Mouse (Mus musculus): ENCODE results near the gene Rreb1. TPM values are rescaled to one million over a fixed set of nuclear protein-coding genes. Genes with fewer than 3 reads are reported as not detected.

Gene Rreb1
- total and polyA plus RNA-seq, 2 experiments = 9.0 to 12.4 TPM

DNA sequence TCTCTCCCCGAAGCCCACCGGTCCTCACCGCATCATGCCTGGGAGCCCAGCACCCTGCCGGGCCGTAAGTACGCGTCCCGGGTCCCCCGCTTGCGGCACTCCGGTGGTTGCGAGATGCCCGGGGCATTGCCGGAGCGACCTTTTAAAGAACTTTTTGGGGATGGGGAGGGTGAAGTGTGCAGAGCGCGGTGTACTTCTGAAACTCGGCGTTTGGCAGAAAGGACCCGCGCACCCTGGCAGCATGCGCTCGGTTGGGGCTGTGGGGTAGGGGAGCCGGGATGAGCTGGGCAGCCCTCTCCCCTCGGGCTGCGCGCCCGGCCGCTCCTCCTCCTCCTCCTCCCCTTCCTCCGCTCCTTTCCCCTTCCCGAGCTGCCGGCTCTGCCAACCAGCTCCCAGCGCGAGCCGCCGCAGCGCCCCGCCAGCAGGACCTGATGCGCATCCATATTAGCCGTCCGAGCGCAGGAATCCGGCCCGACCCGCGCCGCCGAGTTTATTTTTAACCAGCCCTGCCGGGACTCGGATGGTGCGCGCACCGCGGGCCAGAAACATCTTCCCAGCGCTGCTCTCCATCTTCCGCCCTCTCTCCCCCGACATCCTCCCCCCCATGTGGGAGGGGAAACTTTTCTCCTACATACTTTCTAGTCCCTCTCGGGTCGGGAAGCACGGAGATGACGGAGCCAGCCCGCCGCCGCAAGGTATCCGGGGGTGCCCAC is 48.2 kb downstream of the Rreb1 start:
- H3K4me3 ChIP-seq (ENCODE audit: insufficient read depth, low read depth, low read length) = peak overlapping the region; percentile 95
- under 1% methylated on average over 59 of the region's 65 CpGs for WGBS
- H3K4me1 ChIP-seq (ENCODE audit: control insufficient read depth, insufficient read depth, low read length) = peaks cover 8% of the 10 kb centered on the region
- peak overlapping the region; percentile 94 for H3K27ac ChIP-seq (replicated peaks; ENCODE audit: insufficient read depth, low read depth, low read length)
- peak; percentile 59 for DNase-seq (ENCODE audit: extremely low read depth, low read depth, low spot score)
- peaks cover 24% of the 10 kb centered on the region; the same call in 1 of the 2 replicates for H3K79me2 ChIP-seq (ENCODE audit: control insufficient read depth, insufficient read depth, low read length)
- H3K27me3 ChIP-seq (ENCODE audit: control insufficient read depth, insufficient read depth, low read length) = no peaks in the 10 kb centered on the region
- peak overlapping the region; percentile 91 for H3K9ac ChIP-seq (ENCODE audit: low read depth, low read length)
- no peaks in the 10 kb centered on the region for H3K36me3 ChIP-seq (ENCODE audit: control insufficient read depth, insufficient read depth, low read length)
- TF ChIP-seq POLR2A (IDR thresholded peaks at IDR 0.05; ENCODE audit: extremely low read depth, insufficient read depth, low read length) = 0 out of 2 replicates have a peak, but pooled peaks have one; percentile 48
- TF ChIP-seq CTCF (IDR thresholded peaks at IDR 0.05; ENCODE audit: low read depth, low read length) = no peak

DNA sequence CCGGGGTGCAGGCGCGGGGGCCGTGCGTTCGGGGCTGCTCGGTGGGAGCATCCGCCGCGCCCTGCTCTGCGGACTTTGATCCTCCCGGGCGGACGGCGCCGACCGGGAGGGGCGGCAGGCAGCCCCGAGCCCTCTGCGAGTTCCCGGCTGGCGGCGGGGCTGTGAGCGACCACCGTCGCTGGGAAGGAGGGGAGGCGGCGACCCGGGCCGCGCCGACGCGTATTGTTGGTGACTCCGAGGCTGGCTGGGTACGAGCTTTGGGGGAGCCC is 48.7 kb downstream of the Rreb1 start:
- Histone ChIP-seq H3K4me1 (ENCODE audit: control insufficient read depth, insufficient read depth, low read length) (peaks cover 12% of the 10 kb centered on the region), H3K27ac (replicated peaks; ENCODE audit: insufficient read depth, low read depth, low read length) (peak overlapping the region; percentile 94), H3K4me3 (ENCODE audit: insufficient read depth, low read depth, low read length) (peak overlapping the region; percentile 95), H3K27me3 (ENCODE audit: control insufficient read depth, insufficient read depth, low read length) (no peaks in the 10 kb centered on the region), H3K79me2 (ENCODE audit: control insufficient read depth, insufficient read depth, low read length) (peaks cover 29% of the 10 kb centered on the region; the same call in 1 of the 2 replicates), H3K36me3 (ENCODE audit: control insufficient read depth, insufficient read depth, low read length) (no peaks in the 10 kb centered on the region), H3K9ac (ENCODE audit: low read depth, low read length) (peak overlapping the region; percentile 91)
- WGBS = 0% methylated on average over 35 of the region's 36 CpGs
- no peak for TF ChIP-seq CTCF (IDR thresholded peaks at IDR 0.05; ENCODE audit: low read depth, low read length)
- TF ChIP-seq POLR2A (IDR thresholded peaks at IDR 0.05; ENCODE audit: extremely low read depth, insufficient read depth, low read length) = 0 out of 2 replicates have a peak, but pooled peaks have one; percentile 35
- DNase-seq (ENCODE audit: extremely low read depth, low read depth, low spot score) = no peak

DNA sequence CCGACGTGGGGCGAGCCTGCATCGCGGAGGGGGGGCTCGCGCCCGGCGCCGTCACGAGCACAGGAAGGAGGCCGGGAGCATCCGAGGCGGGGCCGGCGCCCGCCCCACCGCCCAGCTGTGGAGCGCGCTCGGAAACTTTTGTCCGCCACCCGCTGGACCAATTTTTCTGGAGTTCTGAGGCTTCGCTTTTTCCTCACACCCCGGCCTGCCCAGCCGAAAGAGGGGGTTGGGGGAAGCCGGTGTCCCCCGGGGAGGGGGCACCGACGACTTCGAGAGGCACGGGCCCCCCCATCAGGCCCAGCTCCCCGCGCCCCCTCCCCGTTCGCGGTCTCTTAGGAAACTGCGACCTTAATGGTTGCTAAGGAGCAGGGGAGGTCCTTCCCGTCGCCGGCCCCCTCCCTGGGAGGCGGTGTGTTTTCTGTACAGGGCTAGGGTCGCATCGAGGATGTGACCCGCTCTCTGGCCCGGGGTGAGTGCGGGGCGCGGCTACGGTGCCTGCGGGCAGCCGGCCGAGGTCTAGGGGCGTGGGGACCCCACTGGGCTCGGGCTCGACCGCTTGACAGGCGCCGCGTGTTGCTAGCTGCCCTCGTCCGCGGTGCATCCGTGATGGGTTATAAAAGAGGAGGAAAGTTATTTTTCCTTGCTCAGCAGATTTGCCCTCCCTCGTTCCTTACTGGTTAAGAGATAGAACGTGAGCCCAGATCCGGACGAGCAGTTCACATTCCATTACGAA is 49.2 kb downstream of the Rreb1 start:
- H3K36me3 ChIP-seq (ENCODE audit: control insufficient read depth, insufficient read depth, low read length) = no peaks in the 10 kb centered on the region
- no peaks in the 10 kb centered on the region for H3K27me3 ChIP-seq (ENCODE audit: control insufficient read depth, insufficient read depth, low read length)
- DNase-seq (ENCODE audit: extremely low read depth, low read depth, low spot score) = peak; percentile 81
- H3K4me1 ChIP-seq (ENCODE audit: control insufficient read depth, insufficient read depth, low read length) = peaks cover 17% of the 10 kb centered on the region
- H3K27ac ChIP-seq (replicated peaks; ENCODE audit: insufficient read depth, low read depth, low read length) = peak overlapping the region; percentile 94
- WGBS = under 1% methylated on average over 64 of the region's 69 CpGs
- peak overlapping the region; percentile 95 for H3K4me3 ChIP-seq (ENCODE audit: insufficient read depth, low read depth, low read length)
- no peak for TF ChIP-seq POLR2A (IDR thresholded peaks at IDR 0.05; ENCODE audit: extremely low read depth, insufficient read depth, low read length)
- no peak for TF ChIP-seq CTCF (IDR thresholded peaks at IDR 0.05; ENCODE audit: low read depth, low read length)
- H3K9ac ChIP-seq (ENCODE audit: low read depth, low read length) = peak overlapping the region; percentile 91
- peaks cover 34% of the 10 kb centered on the region; the same call in 1 of the 2 replicates for H3K79me2 ChIP-seq (ENCODE audit: control insufficient read depth, insufficient read depth, low read length)

DNA sequence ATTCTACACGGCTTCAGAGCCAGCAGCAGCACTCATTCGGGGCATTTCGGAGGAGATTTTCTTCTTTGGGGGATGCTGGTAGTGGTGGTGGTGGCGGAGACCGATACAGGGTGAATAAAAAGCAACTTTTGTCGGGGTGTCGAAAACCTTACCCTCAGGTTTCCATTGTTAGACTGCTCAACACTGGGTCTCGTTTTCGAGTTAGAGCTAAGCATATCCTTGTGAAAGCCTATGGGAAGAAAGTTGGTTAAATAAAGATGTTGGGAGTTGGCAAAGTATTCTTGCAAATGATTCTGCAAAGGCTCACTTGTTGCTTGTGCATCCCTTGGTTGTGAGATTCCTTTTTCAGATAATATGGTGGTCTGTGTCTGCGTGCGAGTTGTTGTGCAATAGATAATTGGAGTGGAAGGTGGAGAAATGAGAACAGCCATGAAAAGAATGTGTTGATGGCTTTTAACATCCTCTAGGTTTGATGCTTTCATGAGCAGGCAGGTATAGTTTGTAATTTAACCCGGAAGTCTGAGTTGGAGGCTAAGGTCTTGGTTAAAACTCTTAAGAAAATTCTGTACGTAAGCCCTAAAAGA is 49.9 kb downstream of the Rreb1 start:
- WGBS = 14% methylated on average over 13 of the region's 13 CpGs
- peaks cover 21% of the 10 kb centered on the region for H3K4me1 ChIP-seq (ENCODE audit: control insufficient read depth, insufficient read depth, low read length)
- H3K27me3 ChIP-seq (ENCODE audit: control insufficient read depth, insufficient read depth, low read length) = no peaks in the 10 kb centered on the region
- no peak for DNase-seq (ENCODE audit: extremely low read depth, low read depth, low spot score)
- peak overlapping the region; percentile 94 for H3K27ac ChIP-seq (replicated peaks; ENCODE audit: insufficient read depth, low read depth, low read length)
- peaks cover 40% of the 10 kb centered on the region; the same call in 1 of the 2 replicates for H3K79me2 ChIP-seq (ENCODE audit: control insufficient read depth, insufficient read depth, low read length)
- peak overlapping the region; percentile 95; the same call in 1 of the 2 replicates for H3K4me3 ChIP-seq (ENCODE audit: insufficient read depth, low read depth, low read length)
- TF ChIP-seq CTCF (IDR thresholded peaks at IDR 0.05; ENCODE audit: low read depth, low read length) (no peak), POLR2A (IDR thresholded peaks at IDR 0.05; ENCODE audit: extremely low read depth, insufficient read depth, low read length) (no peak)
- no peaks in the 10 kb centered on the region for H3K36me3 ChIP-seq (ENCODE audit: control insufficient read depth, insufficient read depth, low read length)
- peak overlapping the region; percentile 91; the same call in 1 of the 2 replicates for H3K9ac ChIP-seq (ENCODE audit: low read depth, low read length)

DNA sequence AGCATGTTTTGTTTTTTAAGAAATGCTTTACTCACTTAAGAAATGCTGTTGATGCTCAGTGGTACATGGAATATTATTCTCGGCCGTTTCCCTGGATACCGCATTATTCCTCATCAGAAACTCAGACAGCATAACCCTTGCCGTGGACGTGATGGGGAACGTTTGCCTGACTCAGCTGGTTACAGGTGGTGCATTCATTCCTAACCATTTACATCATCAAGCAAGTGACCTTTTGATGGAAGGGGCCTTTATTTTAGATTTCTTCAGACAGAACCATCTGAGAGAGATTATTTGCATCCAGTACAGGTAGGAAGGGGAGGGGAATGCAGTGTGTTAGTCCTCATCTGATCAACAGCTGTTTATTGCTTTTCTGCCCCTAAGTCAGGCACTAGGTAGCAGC is 50.7 kb downstream of the Rreb1 start:
- TF ChIP-seq POLR2A (IDR thresholded peaks at IDR 0.05; ENCODE audit: extremely low read depth, insufficient read depth, low read length) (no peak), CTCF (IDR thresholded peaks at IDR 0.05; ENCODE audit: low read depth, low read length) (no peak)
- Histone ChIP-seq H3K9ac (ENCODE audit: low read depth, low read length) (no peak overlapping the region), H3K27me3 (ENCODE audit: control insufficient read depth, insufficient read depth, low read length) (no peaks in the 10 kb centered on the region), H3K4me1 (ENCODE audit: control insufficient read depth, insufficient read depth, low read length) (peaks cover 22% of the 10 kb centered on the region), H3K36me3 (ENCODE audit: control insufficient read depth, insufficient read depth, low read length) (no peaks in the 10 kb centered on the region), H3K27ac (replicated peaks; ENCODE audit: insufficient read depth, low read depth, low read length) (no peak overlapping the region), H3K4me3 (ENCODE audit: insufficient read depth, low read depth, low read length) (no peak overlapping the region), H3K79me2 (ENCODE audit: control insufficient read depth, insufficient read depth, low read length) (peaks cover 48% of the 10 kb centered on the region; the same call in 1 of the 2 replicates)
- 56% methylated on average over 6 of the region's 6 CpGs for WGBS
- DNase-seq (ENCODE audit: extremely low read depth, low read depth, low spot score) = no peak

All from liver, adult 2 months (tissue).